Mouse (Mus musculus) intestine, embryonic 15.5 days (tissue): Measurements from ENCODE around the gene Khnyn. TPM values are rescaled to one million over a fixed set of nuclear protein-coding genes. Genes with fewer than 3 reads are reported as not detected.
A peak's percentile ranks its signal among the peaks of the same experiment; 100 is the strongest.

Source experiments
- ATAC-seq: fragments of 200-750 bp; cut with Nextera tagmentation; 2 replicates; pipeline ENCODE4 v1.8.0; 2017; ENCODE audit warnings: moderate TSS enrichment, moderate library complexity
- H3K27ac ChIP-seq: fragments of 300-500 bp; sonication (generic); 2 replicates; pipeline ENCODE4 v1.5.1; 2015; ENCODE audit warnings: mild to moderate bottlenecking, inconsistent platforms
- H3K27me3 ChIP-seq: fragments of 300-500 bp; sonication (generic); replicated peaks from 2 replicates; pipeline ENCODE4 v1.6.1; 2015; ENCODE audit warnings: inconsistent platforms
- H3K36me3 ChIP-seq: fragments of 300-500 bp; sonication (generic); 2 replicates; pipeline ENCODE4 v1.6.1; 2015; ENCODE audit warnings: inconsistent platforms
- H3K4me1 ChIP-seq: fragments of 300-500 bp; sonication (generic); replicated peaks from 2 replicates; pipeline ENCODE4 v1.6.1; 2015; ENCODE audit warnings: inconsistent platforms
- H3K4me2 ChIP-seq: fragments of 300-500 bp; sonication (generic); replicated peaks from 2 replicates; pipeline ENCODE4 v1.6.1; 2015; ENCODE audit warnings: mild to moderate bottlenecking, inconsistent platforms
- H3K4me3 ChIP-seq: fragments of 300-500 bp; sonication (generic); replicated peaks from 2 replicates; pipeline ENCODE4 v1.5.1; 2015; ENCODE audit warnings: inconsistent platforms
- H3K9ac ChIP-seq: fragments of 300-500 bp; sonication (generic); 2 replicates; pipeline ENCODE4 v1.6.1; 2015; ENCODE audit warnings: inconsistent platforms
- H3K9me3 ChIP-seq: fragments of 300-500 bp; sonication (generic); 2 replicates; pipeline ENCODE4 v1.6.1; 2016; ENCODE audit warnings: inconsistent platforms
- WGBS: fragments of 180-500 bp; shearing (Covaris S2); methylation state at CpG from one replicate; pipeline ENCODE4 v1.1.7; 2015; 5-methylcytosine and 5-hydroxymethylcytosine counted together
- polyA plus RNA-seq: library from polyadenylated mRNA; unstranded; fragments of >200 nt; fragmentation: Nextera tagmentation; extraction: Ambion mirVana; gene quantifications from 2 replicates; pipeline ENCODE4 v1.2.1, GENCODE M21; 2015

The Khnyn gene
- polyA plus RNA-seq, 1 experiment from 2014 or later: 15.1 TPM

- Histone ChIP-seq H3K4me2 (peak overlapping the region; percentile 28; the same call in 1 of the 2 replicates), H3K36me3 (0 out of 2 replicates have a peak, but pooled peaks cover 2% of the 10 kb centered on the region), H3K27me3 (no peaks in the 10 kb centered on the region), H3K27ac (no peak overlapping the region), H3K4me3 (no peak overlapping the region), H3K9me3 (no peaks in the 10 kb centered on the region), H3K4me1 (peaks cover 21% of the 10 kb centered on the region), H3K9ac (peak overlapping the region; percentile 15; the same call in 1 of the 2 replicates)
- 9% methylated on average over 14 of the region's 14 CpGs for WGBS
- no peak for ATAC-seq
Measured at GRCm38 (mm10) chr14:55877469-55878315, 7.1 kb upstream of the Khnyn start.

- Histone ChIP-seq H3K9ac (no peak overlapping the region), H3K27me3 (no peaks in the 10 kb centered on the region), H3K9me3 (no peaks in the 10 kb centered on the region), H3K4me3 (no peak overlapping the region), H3K36me3 (no peaks in the 10 kb centered on the region), H3K27ac (no peak overlapping the region), H3K4me2 (no peak overlapping the region), H3K4me1 (peaks cover 22% of the 10 kb centered on the region)
- no peak for ATAC-seq
- WGBS: 35% methylated on average over 7 of the region's 7 CpGs
Measured at GRCm38 (mm10) chr14:55878316-55878940, 6.3 kb upstream of the Khnyn start.

- no peak overlapping the region for H3K4me3 ChIP-seq
- no peak for ATAC-seq
- no peak overlapping the region for H3K27ac ChIP-seq
- WGBS: 46% methylated on average over 1 of the region's 1 CpGs
- H3K4me2 ChIP-seq: no peak overlapping the region
- no peaks in the 10 kb centered on the region for H3K9me3 ChIP-seq
- peaks cover 27% of the 10 kb centered on the region for H3K4me1 ChIP-seq
- no peaks in the 10 kb centered on the region for H3K27me3 ChIP-seq
- H3K9ac ChIP-seq: no peak overlapping the region
- H3K36me3 ChIP-seq: no peaks in the 10 kb centered on the region
Measured at GRCm38 (mm10) chr14:55879623-55880022, 5.1 kb upstream of the Khnyn start.

GRCm38 (mm10) chr14:55880982-55881381 is 3.8 kb upstream of the Khnyn start:
- H3K36me3 ChIP-seq: no peaks in the 10 kb centered on the region
- H3K4me2 ChIP-seq: no peak overlapping the region
- H3K27ac ChIP-seq: no peak overlapping the region
- WGBS: 74% methylated on average over 8 of the region's 8 CpGs
- ATAC-seq: no peak
- H3K4me1 ChIP-seq: peaks cover 30% of the 10 kb centered on the region
- H3K9me3 ChIP-seq: no peaks in the 10 kb centered on the region
- H3K27me3 ChIP-seq: no peaks in the 10 kb centered on the region
- H3K4me3 ChIP-seq: no peak overlapping the region
- H3K9ac ChIP-seq: no peak overlapping the region

GRCm38 (mm10) chr14:55882171-55882641 is 2.5 kb upstream of the Khnyn start:
- Histone ChIP-seq H3K9ac (peak overlapping the region; percentile 3; the same call in 1 of the 2 replicates), H3K27ac (peak overlapping the region; percentile 66), H3K27me3 (no peaks in the 10 kb centered on the region), H3K4me3 (no peak overlapping the region), H3K4me1 (peaks cover 41% of the 10 kb centered on the region), H3K9me3 (no peaks in the 10 kb centered on the region), H3K36me3 (peaks cover 10% of the 10 kb centered on the region; the same call in 1 of the 2 replicates), H3K4me2 (peak overlapping the region; percentile 24; the same call in 1 of the 2 replicates)
- 34% methylated on average over 6 of the region's 6 CpGs for WGBS
- peak; percentile 65 for ATAC-seq

GRCm38 (mm10) chr14:55883149-55883661 is 1.5 kb upstream of the Khnyn start:
- peaks cover 39% of the 10 kb centered on the region for H3K4me1 ChIP-seq
- no peak overlapping the region for H3K4me3 ChIP-seq
- no peaks in the 10 kb centered on the region for H3K9me3 ChIP-seq
- no peak overlapping the region for H3K9ac ChIP-seq
- H3K27me3 ChIP-seq: no peaks in the 10 kb centered on the region
- no peak overlapping the region for H3K4me2 ChIP-seq
- peaks cover 19% of the 10 kb centered on the region for H3K36me3 ChIP-seq
- WGBS: 92% methylated on average over 13 of the region's 13 CpGs
- H3K27ac ChIP-seq: 0 out of 2 replicates have a peak overlapping the region, but pooled peaks have one; percentile 66
- ATAC-seq: no peak

GRCm38 (mm10) chr14:55883663-55884062 is 1.1 kb upstream of the Khnyn start:
- Histone ChIP-seq H3K9ac (no peak overlapping the region), H3K36me3 (peaks cover 21% of the 10 kb centered on the region), H3K4me3 (no peak overlapping the region), H3K27me3 (no peaks in the 10 kb centered on the region), H3K27ac (peak overlapping the region; percentile 98), H3K4me2 (no peak overlapping the region), H3K4me1 (peaks cover 39% of the 10 kb centered on the region), H3K9me3 (no peaks in the 10 kb centered on the region)
- WGBS: 88% methylated on average over 12 of the region's 12 CpGs
- ATAC-seq: no peak

- Histone ChIP-seq H3K4me2 (peak within 1 kb of the TSS; percentile 76), H3K9me3 (no peaks in the 10 kb centered on the region), H3K4me1 (peaks cover 39% of the 10 kb centered on the region), H3K4me3 (peak within 1 kb of the TSS; percentile 82), H3K27me3 (no peaks in the 10 kb centered on the region), H3K36me3 (peaks cover 23% of the 10 kb centered on the region), H3K9ac (peak within 1 kb of the TSS; percentile 86), H3K27ac (peak within 1 kb of the TSS; percentile 98)
- WGBS: 40% methylated on average over 4 of the region's 4 CpGs
- peak; percentile 13; the same call in 1 of the 2 replicates for ATAC-seq
Measured at GRCm38 (mm10) chr14:55884166-55884565, 581 bp upstream of the Khnyn start, which contains the start of gene Cbln3. TSS of gene Cbln3 (minus strand) at chr14:55884392.

GRCm38 (mm10) chr14:55885114-55885790 is 505 bp downstream of the Khnyn start:
- peak overlapping the region; percentile 86 for H3K9ac ChIP-seq
- whole genome bisulfite sequencing: under 1% methylated on average over 18 of the region's 30 CpGs
- H3K27me3 ChIP-seq: no peaks in the 10 kb centered on the region
- H3K36me3 ChIP-seq: peaks cover 32% of the 10 kb centered on the region
- peak overlapping the region; percentile 82 for H3K4me3 ChIP-seq
- no peaks in the 10 kb centered on the region for H3K9me3 ChIP-seq
- peak; percentile 62 for ATAC-seq
- H3K4me1 ChIP-seq: peaks cover 39% of the 10 kb centered on the region
- peak overlapping the region; percentile 98 for H3K27ac ChIP-seq
- peak overlapping the region; percentile 76 for H3K4me2 ChIP-seq

GRCm38 (mm10) chr14:55885791-55886271 is 1.1 kb downstream of the Khnyn start:
- peak overlapping the region; percentile 86 for H3K9ac ChIP-seq
- peak overlapping the region; percentile 76 for H3K4me2 ChIP-seq
- WGBS: 1% methylated on average over 16 of the region's 16 CpGs
- H3K36me3 ChIP-seq: peaks cover 32% of the 10 kb centered on the region
- no peak for ATAC-seq
- H3K4me3 ChIP-seq: peak overlapping the region; percentile 82
- H3K27ac ChIP-seq: peak overlapping the region; percentile 98
- no peaks in the 10 kb centered on the region for H3K9me3 ChIP-seq
- no peaks in the 10 kb centered on the region for H3K27me3 ChIP-seq
- H3K4me1 ChIP-seq: peaks cover 39% of the 10 kb centered on the region

GRCm38 (mm10) chr14:55886571-55887382 is 2.0 kb downstream of the Khnyn start:
- H3K4me2 ChIP-seq: peak overlapping the region; percentile 76
- peak overlapping the region; percentile 51; the same call in 1 of the 2 replicates for H3K27ac ChIP-seq
- no peak for ATAC-seq
- H3K4me3 ChIP-seq: no peak overlapping the region
- no peaks in the 10 kb centered on the region for H3K9me3 ChIP-seq
- 82% methylated on average over 24 of the region's 24 CpGs for WGBS
- H3K27me3 ChIP-seq: no peaks in the 10 kb centered on the region
- 0 out of 2 replicates have a peak overlapping the region, but pooled peaks have one; percentile 86 for H3K9ac ChIP-seq
- peaks cover 39% of the 10 kb centered on the region for H3K36me3 ChIP-seq
- H3K4me1 ChIP-seq: peaks cover 39% of the 10 kb centered on the region
